Mouse (Mus musculus): ENCODE measurements around the gene Gm9972. TPM values are rescaled to one million over a fixed set of nuclear protein-coding genes. Genes with fewer than 3 reads are reported as not detected.

Gene Gm9972
- polyA plus RNA-seq (2016; fragmentation: Nextera tagmentation; extraction: Ambion mirVana) = not detected in 2 replicates

DNA sequence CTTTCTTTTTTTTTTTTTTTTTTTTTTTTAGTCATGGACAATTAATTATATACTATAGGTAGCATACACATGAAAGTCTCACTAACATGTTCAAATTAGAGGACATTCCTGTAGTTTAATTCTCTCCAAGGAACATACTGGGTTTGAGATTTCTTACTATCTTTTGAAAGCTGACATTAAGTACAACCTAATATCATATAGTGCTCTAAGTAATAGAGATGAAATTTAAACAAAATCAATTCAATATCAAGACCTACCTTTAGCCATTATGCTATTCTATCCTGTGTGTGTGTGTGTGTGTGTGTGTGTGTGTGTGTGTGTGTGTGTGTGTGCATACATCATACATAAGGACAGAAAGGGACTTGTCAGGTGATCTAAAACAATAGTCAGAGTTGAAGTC, at the start of gene Gm9972:
Gene Gm9972, plus strand, starts transcription at position 301 of the 400 bp plus-strand sequence.
- H3K27me3 ChIP-seq = no peaks in the 10 kb centered on the region
- no peak for ATAC-seq (ENCODE audit: low FRiP score)

DNA sequence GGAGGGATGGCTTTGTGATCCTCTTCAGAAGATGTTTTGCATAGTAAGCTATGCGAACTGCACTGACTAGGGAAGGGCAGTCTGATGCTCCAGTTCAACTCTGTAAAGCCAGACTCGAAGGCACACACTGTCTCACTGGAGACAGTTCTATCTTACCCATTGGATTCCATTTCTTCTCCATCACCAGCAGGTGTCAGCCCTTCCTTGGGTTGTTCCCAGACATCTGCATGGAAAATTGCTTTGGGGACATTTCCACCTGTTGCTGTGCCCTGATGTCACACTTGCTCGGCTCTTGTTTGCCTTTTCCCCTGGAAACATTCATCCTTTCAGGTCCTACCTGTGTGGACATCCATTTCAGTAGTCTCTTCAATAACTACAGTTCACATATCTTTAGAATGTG, 36.4 kb upstream of the Gm9972 start:
- no peak overlapping the region for H3K9ac ChIP-seq
- WGBS = 58% methylated on average over 3 of the region's 3 CpGs

More for the DNA sequence above, at the start of gene Gm9972:
- Histone ChIP-seq H3K27ac (no peak within 1 kb of the TSS), H3K9ac (no peak within 1 kb of the TSS), H3K4me3 (no peak within 1 kb of the TSS), H3K36me3 (no peaks in the 10 kb centered on the region), H3K4me1 (no peaks in the 10 kb centered on the region), H3K4me2 (replicated peaks) (no peak within 1 kb of the TSS), H3K9me3 (replicated peaks) (no peaks in the 10 kb centered on the region)

DNA sequence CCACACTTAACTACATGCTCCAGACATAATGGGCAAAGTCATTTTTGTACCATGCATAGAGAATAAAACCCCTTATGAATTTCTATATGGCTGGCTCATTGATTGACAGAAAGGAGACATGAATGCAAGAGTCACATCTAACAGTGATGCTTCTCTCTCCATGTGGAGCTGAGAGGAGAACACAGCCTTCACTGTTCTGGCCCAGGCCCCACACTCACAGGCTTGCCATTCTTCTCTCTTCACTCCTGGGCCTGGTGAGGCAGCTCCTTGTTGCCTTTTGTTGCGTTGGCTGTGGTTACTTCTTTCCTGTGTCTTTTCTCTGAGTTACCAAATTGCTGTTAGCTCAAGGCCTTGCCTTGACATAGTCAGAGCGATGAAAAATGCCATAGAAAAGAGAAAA, 23.6 kb upstream of the Gm9972 start:
- H3K27me3 ChIP-seq = no peaks in the 10 kb centered on the region
- H3K36me3 ChIP-seq = no peaks in the 10 kb centered on the region
- 80% methylated on average over 2 of the region's 2 CpGs for WGBS
- no peaks in the 10 kb centered on the region for H3K9me3 ChIP-seq (replicated peaks)
- ATAC-seq (ENCODE audit: low FRiP score) = no peak
- 0 out of 2 replicates have a peak overlapping the region, but pooled peaks have one; percentile 30 for H3K27ac ChIP-seq
- no peaks in the 10 kb centered on the region for H3K4me1 ChIP-seq
- H3K4me3 ChIP-seq = no peak overlapping the region
- no peak overlapping the region for H3K9ac ChIP-seq
- no peak overlapping the region for H3K4me2 ChIP-seq (replicated peaks)

More for the DNA sequence above, 36.4 kb upstream of the Gm9972 start:
- ATAC-seq (ENCODE audit: low FRiP score) = no peak
- H3K36me3 ChIP-seq = no peaks in the 10 kb centered on the region
- no peak overlapping the region for H3K4me2 ChIP-seq (replicated peaks)
- no peaks in the 10 kb centered on the region for H3K4me1 ChIP-seq
- H3K4me3 ChIP-seq = no peak overlapping the region
- H3K27ac ChIP-seq = no peak overlapping the region
- H3K9me3 ChIP-seq (replicated peaks) = no peaks in the 10 kb centered on the region
- H3K27me3 ChIP-seq = no peaks in the 10 kb centered on the region

DNA sequence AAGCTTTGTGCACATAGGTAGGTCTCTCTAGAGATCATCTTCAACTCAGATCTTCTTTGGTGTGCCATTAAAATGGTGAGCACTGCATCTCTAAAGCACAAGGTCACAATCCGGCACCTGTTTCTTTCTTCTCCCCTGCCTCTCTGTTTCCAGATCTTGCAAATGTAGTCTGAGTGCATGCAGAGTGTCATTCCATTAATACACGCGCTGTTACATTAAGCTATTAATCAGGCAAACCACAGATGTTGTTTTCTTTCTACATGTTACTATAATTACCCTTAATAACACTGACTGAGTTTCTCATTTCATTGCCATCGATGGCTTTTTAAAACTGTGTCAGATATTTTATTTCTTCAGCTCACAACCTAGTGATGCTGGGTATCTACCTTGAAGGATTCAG, 22.6 kb upstream of the Gm9972 start:
- no peak overlapping the region for H3K9ac ChIP-seq
- H3K4me3 ChIP-seq = no peak overlapping the region
- H3K4me1 ChIP-seq = no peaks in the 10 kb centered on the region
- no peaks in the 10 kb centered on the region for H3K36me3 ChIP-seq
- no peaks in the 10 kb centered on the region for H3K9me3 ChIP-seq (replicated peaks)
- 77% methylated on average over 4 of the region's 4 CpGs for WGBS
- ATAC-seq (ENCODE audit: low FRiP score) = no peak
- no peaks in the 10 kb centered on the region for H3K27me3 ChIP-seq
- H3K27ac ChIP-seq = no peak overlapping the region
- H3K4me2 ChIP-seq (replicated peaks) = no peak overlapping the region

DNA sequence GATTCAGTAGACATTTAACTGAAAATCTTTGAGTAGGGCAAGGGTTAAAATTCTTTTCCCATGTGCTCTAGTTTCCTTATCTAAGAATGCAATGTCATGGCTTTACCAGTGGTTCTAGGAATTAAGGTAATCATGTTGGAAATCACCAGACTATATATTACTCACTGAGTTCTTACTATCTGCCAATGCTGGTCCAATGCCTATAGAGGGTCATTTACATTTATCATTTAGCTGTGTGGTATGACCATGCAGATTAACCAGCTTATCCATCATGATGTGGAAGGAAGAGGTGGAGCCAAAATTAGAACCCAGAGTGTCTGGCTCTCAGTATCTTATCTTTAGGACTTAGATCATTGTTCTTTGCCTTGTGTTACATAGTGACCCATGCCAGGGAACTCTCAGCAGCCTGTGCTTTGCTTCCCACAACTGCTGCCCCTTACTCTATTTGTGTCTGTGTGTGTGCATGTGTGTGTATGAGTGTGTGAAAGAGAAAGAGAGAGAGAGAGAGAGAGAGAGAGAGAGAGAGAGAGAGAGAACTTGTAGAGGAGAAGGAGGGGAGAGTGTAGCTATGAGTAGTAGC, 12.3 kb upstream of the Gm9972 start:
- H3K4me1 ChIP-seq = no peaks in the 10 kb centered on the region
- no peaks in the 10 kb centered on the region for H3K9me3 ChIP-seq (replicated peaks)
- no peak overlapping the region for H3K4me3 ChIP-seq
- H3K27me3 ChIP-seq = no peaks in the 10 kb centered on the region
- H3K9ac ChIP-seq = no peak overlapping the region
- no peaks in the 10 kb centered on the region for H3K36me3 ChIP-seq
- ATAC-seq (ENCODE audit: low FRiP score) = no peak
- H3K4me2 ChIP-seq (replicated peaks) = no peak overlapping the region
- H3K27ac ChIP-seq = no peak overlapping the region

DNA sequence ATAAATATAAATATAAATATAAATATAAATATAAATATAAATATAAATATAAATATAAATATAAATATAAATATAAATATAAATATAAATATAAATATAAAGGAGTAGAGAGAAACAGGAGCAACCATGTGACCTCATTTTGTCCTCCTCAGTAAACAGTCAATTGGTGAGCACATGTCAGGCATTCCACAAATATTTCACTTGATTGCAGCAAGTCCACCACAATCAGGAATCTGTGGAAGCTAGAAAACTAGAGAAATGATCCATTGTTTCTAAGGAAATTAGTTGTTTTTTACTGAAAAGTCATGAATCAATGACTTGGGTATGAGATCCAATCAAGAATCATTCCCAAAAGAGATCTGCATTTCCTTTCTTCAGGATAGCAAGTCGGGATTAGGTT, 5.7 kb upstream of the Gm9972 start:
- 73% methylated on average over 1 of the region's 1 CpGs for WGBS
- no peaks in the 10 kb centered on the region for H3K27me3 ChIP-seq
- no peaks in the 10 kb centered on the region for H3K9me3 ChIP-seq (replicated peaks)
- H3K4me2 ChIP-seq (replicated peaks) = no peak overlapping the region
- H3K27ac ChIP-seq = no peak overlapping the region
- ATAC-seq (ENCODE audit: low FRiP score) = no peak
- H3K36me3 ChIP-seq = no peaks in the 10 kb centered on the region
- no peaks in the 10 kb centered on the region for H3K4me1 ChIP-seq
- no peak overlapping the region for H3K4me3 ChIP-seq
- no peak overlapping the region for H3K9ac ChIP-seq

DNA sequence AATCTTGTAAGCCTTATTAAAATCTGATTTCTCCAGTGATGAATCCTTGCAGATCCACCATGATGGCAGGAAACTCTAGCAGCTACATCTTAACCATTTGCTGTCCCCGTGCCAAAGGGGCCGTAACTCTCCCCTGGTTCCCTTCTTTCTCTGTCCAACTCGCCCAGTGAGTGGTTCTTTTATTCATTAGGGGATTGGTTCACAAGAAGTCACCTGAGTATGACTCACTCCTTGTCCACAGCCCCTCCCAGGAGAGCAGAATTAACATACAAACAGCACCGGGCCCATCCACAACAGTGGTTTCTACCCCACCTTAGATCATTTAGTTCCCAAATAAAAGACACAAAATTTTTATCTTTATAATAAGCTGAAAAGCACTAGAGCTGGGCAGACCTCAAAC, 3.4 kb upstream of the Gm9972 start:
- Histone ChIP-seq H3K4me1 (no peaks in the 10 kb centered on the region), H3K36me3 (no peaks in the 10 kb centered on the region), H3K4me3 (no peak overlapping the region), H3K4me2 (replicated peaks) (no peak overlapping the region), H3K9me3 (replicated peaks) (no peaks in the 10 kb centered on the region), H3K9ac (no peak overlapping the region), H3K27ac (no peak overlapping the region), H3K27me3 (no peaks in the 10 kb centered on the region)
- WGBS = 84% methylated on average over 4 of the region's 4 CpGs
- no peak for ATAC-seq (ENCODE audit: low FRiP score)

DNA sequence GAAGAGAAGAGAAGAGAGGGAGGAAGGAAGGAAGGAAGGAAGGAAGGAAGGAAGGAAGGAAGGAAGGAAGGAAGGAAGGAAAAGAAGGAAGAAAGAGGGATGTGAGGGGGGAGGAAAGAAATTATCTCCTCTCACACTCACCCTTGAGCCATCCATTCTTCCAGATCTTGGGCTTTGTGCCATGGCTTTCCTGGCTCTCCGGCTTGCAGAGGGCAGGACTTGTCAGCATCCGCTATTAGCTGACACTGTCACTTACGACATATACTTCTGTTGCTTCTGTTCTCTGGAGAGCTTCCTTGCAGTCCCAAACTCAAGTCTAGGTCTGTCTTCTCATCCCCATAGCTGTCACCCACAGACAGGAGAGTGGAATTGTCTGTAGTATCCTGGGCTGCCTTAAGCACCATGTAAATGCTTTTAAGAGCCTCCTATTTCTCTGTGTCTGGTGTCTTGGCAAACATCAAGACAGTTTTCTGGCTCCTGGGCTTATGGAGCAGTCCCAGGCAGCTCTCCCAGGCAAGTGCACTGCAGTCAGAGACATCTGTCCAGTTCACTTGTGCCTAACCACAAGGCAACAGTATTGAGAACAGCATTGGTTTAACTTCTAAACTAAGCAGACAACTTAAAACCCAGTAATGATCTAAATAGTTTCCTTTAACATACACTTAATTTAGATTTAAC, 10.5 kb downstream of the Gm9972 start:
- Histone ChIP-seq H3K4me1 (no peaks in the 10 kb centered on the region), H3K4me2 (replicated peaks) (no peak overlapping the region), H3K27ac (no peak overlapping the region), H3K36me3 (no peaks in the 10 kb centered on the region), H3K9me3 (replicated peaks) (no peaks in the 10 kb centered on the region), H3K27me3 (no peaks in the 10 kb centered on the region), H3K9ac (no peak overlapping the region), H3K4me3 (no peak overlapping the region)
- 90% methylated on average over 3 of the region's 3 CpGs for WGBS
- no peak for ATAC-seq (ENCODE audit: low FRiP score)

DNA sequence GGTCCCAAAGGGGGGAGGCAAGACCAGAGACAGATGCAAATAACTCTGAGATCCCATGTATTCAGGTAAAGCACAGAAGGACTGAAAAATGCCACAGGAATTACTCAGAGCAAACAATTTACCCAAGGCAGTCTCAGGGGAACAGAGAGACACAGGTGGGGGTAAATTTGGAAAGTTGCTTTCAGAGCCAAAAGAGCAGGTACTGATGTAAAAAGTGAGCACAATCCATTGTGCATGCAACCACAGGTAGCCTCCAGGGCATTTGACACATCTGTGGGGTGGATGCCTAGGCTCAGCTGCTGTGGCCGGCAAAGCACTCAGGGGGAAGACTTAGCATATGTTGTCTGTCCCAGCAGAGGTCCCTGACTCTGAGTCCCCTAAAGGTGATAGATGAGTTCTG, 13.8 kb downstream of the Gm9972 start:
- Histone ChIP-seq H3K4me2 (replicated peaks) (no peak overlapping the region), H3K27ac (no peak overlapping the region), H3K9me3 (replicated peaks) (no peaks in the 10 kb centered on the region), H3K36me3 (no peaks in the 10 kb centered on the region), H3K9ac (no peak overlapping the region), H3K4me3 (no peak overlapping the region), H3K27me3 (no peaks in the 10 kb centered on the region), H3K4me1 (no peaks in the 10 kb centered on the region)
- no peak for ATAC-seq (ENCODE audit: low FRiP score)
- WGBS = 71% methylated on average over 1 of the region's 1 CpGs

DNA sequence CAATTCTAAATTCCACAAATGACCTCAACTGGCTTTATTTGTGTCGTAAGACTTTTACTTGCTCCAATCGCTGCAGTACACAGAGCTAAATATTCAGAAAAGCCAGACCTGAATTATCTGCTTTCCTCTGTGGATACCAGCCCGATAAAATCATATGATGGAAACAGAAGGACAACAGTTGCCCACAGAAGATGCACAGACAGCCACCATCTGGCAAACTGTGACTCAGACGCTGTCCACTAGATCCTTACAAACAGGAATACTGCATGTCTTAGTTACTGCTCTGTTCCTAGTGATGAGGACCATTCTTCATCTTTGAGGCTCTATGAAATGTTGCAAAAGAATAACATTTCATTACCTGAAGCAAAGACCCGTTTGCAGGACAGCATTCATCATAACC, 19.4 kb downstream of the Gm9972 start:
- Histone ChIP-seq H3K4me2 (replicated peaks) (no peak overlapping the region), H3K4me3 (no peak overlapping the region), H3K27me3 (no peaks in the 10 kb centered on the region), H3K9ac (no peak overlapping the region), H3K36me3 (no peaks in the 10 kb centered on the region), H3K4me1 (no peaks in the 10 kb centered on the region), H3K27ac (no peak overlapping the region), H3K9me3 (replicated peaks) (no peaks in the 10 kb centered on the region)
- no peak for ATAC-seq (ENCODE audit: low FRiP score)
- 89% methylated on average over 5 of the region's 5 CpGs for WGBS

DNA sequence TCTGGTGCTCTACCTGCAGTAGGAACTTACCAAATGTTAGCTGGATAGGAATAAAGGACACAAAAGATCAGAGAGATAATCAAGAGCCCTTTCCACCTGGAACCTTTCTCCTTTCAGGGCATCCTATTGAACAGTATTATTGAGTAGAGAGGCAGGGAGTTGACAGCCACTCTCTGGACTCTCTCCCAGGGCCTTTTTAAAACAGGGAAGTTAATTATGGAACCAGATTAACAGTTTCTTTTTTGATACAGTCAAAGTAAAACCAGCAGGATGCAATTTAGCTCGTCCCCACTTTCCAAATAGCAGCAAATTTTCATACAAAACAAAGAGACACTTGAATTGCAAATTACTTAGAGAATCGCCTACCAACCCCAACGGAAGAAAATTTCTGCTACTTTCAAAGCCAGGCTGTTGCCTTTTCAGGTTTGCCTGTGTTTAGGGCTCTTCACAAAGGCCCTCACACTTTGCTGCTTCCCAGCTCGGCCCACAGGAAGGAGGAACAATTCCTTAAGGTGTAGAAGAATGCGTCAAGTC, 24.0 kb downstream of the Gm9972 start:
- no peaks in the 10 kb centered on the region for H3K9me3 ChIP-seq (replicated peaks)
- H3K4me3 ChIP-seq = no peak overlapping the region
- H3K4me1 ChIP-seq = no peaks in the 10 kb centered on the region
- WGBS = 26% methylated on average over 5 of the region's 5 CpGs
- no peak overlapping the region for H3K27ac ChIP-seq
- H3K4me2 ChIP-seq (replicated peaks) = no peak overlapping the region
- H3K27me3 ChIP-seq = no peaks in the 10 kb centered on the region
- ATAC-seq (ENCODE audit: low FRiP score) = no peak
- no peaks in the 10 kb centered on the region for H3K36me3 ChIP-seq
- no peak overlapping the region for H3K9ac ChIP-seq

DNA sequence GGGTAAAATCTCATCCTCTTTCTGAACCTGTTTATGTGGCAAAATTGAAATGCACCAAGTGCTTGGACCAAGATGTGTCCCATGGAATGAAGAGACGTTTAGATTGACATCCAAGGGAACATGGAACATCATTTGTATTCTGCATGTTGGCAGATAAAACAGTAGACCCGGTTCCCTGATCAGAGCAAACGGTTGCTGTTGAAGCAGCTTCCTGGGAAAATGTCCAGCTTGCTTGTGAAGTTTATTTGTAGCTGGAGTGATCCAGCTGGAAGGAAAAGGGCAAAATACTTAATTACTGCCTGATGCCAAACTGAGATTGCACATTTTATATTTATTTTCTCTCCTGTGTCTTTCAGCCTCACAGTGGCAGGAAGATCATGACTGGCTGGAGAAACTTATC, 26.7 kb downstream of the Gm9972 start:
- Histone ChIP-seq H3K4me1 (no peaks in the 10 kb centered on the region), H3K9me3 (replicated peaks) (no peaks in the 10 kb centered on the region), H3K4me3 (no peak overlapping the region), H3K4me2 (replicated peaks) (no peak overlapping the region), H3K27me3 (no peaks in the 10 kb centered on the region), H3K27ac (no peak overlapping the region), H3K36me3 (no peaks in the 10 kb centered on the region), H3K9ac (no peak overlapping the region)
- WGBS = 70% methylated on average over 3 of the region's 3 CpGs
- ATAC-seq (ENCODE audit: low FRiP score) = no peak
